Mouse (Mus musculus) intestine, postnatal 0 days (tissue): ENCODE results near the gene Ccnk. TPM values are rescaled to one million over a fixed set of nuclear protein-coding genes. Genes with fewer than 3 reads are reported as not detected.

Experiments used
- ATAC-seq: fragments of 200-750 bp; cut with Nextera tagmentation; 2 replicates; pipeline ENCODE4 v1.8.0; 2017; ENCODE audit warnings: mild to moderate bottlenecking, moderate TSS enrichment, moderate library complexity
- H3K27ac ChIP-seq: fragments of 300-500 bp; sonication (generic); 2 replicates; pipeline ENCODE4 v1.5.1; 2014; ENCODE audit warnings: mild to moderate bottlenecking, low read depth, low read length, moderate library complexity
- H3K27me3 ChIP-seq: fragments of 300-500 bp; sonication (generic); replicated peaks from 2 replicates; pipeline ENCODE4 v1.6.1; 2014; ENCODE audit warnings: low read length, mixed read lengths; ENCODE audit not compliant: control insufficient read depth, insufficient read depth
- H3K36me3 ChIP-seq: fragments of 300-500 bp; sonication (generic); 2 replicates; pipeline ENCODE4 v1.6.1; 2014; ENCODE audit warnings: mild to moderate bottlenecking, moderate library complexity; ENCODE audit not compliant: control insufficient read depth, insufficient read depth
- H3K4me1 ChIP-seq: fragments of 300-500 bp; sonication (generic); replicated peaks from 2 replicates; pipeline ENCODE4 v1.6.1; 2014; ENCODE audit warnings: antibody characterized with exemption, low read length, mixed read lengths; ENCODE audit not compliant: control insufficient read depth, insufficient read depth
- H3K4me2 ChIP-seq: fragments of 300-500 bp; sonication (generic); replicated peaks from 2 replicates; pipeline ENCODE4 v1.6.1; 2014; ENCODE audit warnings: low read depth, mild to moderate bottlenecking, moderate library complexity
- H3K4me3 ChIP-seq: fragments of 300-500 bp; sonication (generic); 2 replicates; pipeline ENCODE4 v1.5.1; 2014; ENCODE audit warnings: low read depth, low read length
- H3K9ac ChIP-seq: fragments of 300-500 bp; sonication (generic); 2 replicates; pipeline ENCODE4 v1.6.1; 2014; ENCODE audit warnings: mild to moderate bottlenecking, low read depth, low read length
- H3K9me3 ChIP-seq: fragments of 300-500 bp; sonication (generic); 2 replicates; pipeline ENCODE4 v1.6.1; 2016; ENCODE audit warnings: mixed run types; ENCODE audit not compliant: control insufficient read depth
- CTCF ChIP-seq: sonication (generic); IDR thresholded peaks from 2 replicates; pipeline ENCODE4 v1.5.1; 2016; ENCODE audit warnings: low read depth, mild to moderate bottlenecking, control low read depth, antibody characterized with exemption, moderate library complexity
- WGBS: fragments of 180-500 bp; shearing (Covaris S2); extraction: QIAGEN DNeasy Blood & Tissue Kit; methylation state at CpG from one replicate; pipeline ENCODE4 v1.1.7; 2014; 5-methylcytosine and 5-hydroxymethylcytosine counted together
- polyA plus RNA-seq: library from polyadenylated mRNA; unstranded; fragments of >200 nt; fragmentation: Nextera tagmentation; extraction: Ambion mirVana; gene quantifications from 2 replicates; pipeline ENCODE4 v1.2.1, GENCODE M21; 2015

Gene Ccnk
- polyA plus RNA-seq, 1 experiment from 2014 or later, result 3.0 TPM

DNA sequence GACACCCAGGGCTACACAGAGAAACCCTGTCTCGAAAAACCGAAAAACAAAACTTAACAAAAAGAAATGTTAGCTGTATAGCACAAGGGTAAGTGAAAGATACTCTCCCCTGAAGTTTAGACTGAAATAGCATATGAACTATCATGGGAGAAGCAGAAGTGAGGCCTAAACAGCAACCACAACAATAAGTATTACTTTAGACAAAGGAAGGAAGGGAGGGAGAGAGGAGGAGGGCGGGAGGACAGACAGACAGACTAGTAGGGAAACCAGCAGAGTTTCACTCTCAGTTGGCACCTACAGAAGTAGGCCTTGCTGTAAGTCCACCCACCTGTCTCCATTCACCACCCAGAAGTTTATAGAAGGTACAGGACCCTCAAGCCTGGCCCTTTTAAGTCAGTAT is 8.9 kb upstream of the Ccnk start:
- Histone ChIP-seq H3K27me3 (no peaks in the 10 kb centered on the region), H3K9ac (no peak overlapping the region), H3K27ac (no peak overlapping the region), H3K4me3 (no peak overlapping the region), H3K36me3 (no peaks in the 10 kb centered on the region), H3K4me2 (no peak overlapping the region), H3K4me1 (peaks cover 6% of the 10 kb centered on the region; the same call in 1 of the 2 replicates), H3K9me3 (no peaks in the 10 kb centered on the region)
- 92% methylated on average over 3 of the region's 3 CpGs for WGBS
- TF ChIP-seq CTCF, result no peak
- ATAC-seq, result no peak

DNA sequence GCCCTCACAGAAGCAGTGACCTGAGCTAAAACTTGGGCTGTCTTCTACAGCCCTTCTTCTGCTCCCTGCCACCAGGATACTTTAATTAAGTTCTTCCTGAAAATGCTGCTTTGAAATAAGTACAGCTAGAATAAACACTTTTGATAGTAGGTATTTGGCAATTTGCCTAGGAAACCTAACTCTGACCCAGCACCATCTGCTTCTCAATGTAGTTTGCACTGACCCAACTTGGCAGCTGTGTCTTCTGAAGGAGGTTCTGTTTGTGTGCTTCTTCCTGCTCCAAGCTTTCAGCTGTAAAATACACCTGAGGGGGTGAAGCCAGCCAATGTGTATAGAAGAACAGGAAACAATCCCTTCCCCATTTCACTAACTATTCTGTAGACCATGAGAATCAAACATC is 8.0 kb upstream of the Ccnk start:
- Histone ChIP-seq H3K4me3 (no peak overlapping the region), H3K27me3 (no peaks in the 10 kb centered on the region), H3K4me1 (peaks cover 6% of the 10 kb centered on the region; the same call in 1 of the 2 replicates), H3K9ac (no peak overlapping the region), H3K36me3 (no peaks in the 10 kb centered on the region), H3K4me2 (no peak overlapping the region), H3K9me3 (no peaks in the 10 kb centered on the region), H3K27ac (no peak overlapping the region)
- TF ChIP-seq CTCF, result no peak
- ATAC-seq, result no peak

DNA sequence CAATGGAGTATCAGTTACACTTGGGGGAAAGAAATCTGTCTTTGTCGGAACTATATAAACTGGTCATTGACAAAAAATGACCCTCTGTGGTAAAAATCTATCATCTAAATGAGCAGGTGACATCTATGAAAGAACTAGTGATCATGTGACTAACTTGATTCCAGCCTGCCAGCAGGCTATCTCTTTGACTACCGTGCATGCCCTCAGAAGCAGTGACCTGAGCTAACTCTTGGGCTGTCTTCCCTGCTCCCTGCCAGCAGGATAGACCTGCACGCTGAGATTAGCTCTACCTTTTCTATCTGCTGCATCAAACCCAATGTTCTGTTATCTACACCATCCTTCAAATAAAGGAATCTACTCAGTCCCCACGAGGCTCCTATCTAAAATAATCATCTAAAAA is 6.7 kb upstream of the Ccnk start:
- TF ChIP-seq CTCF, result no peak
- Histone ChIP-seq H3K4me3 (no peak overlapping the region), H3K36me3 (no peaks in the 10 kb centered on the region), H3K4me1 (peaks cover 6% of the 10 kb centered on the region; the same call in 1 of the 2 replicates), H3K27me3 (no peaks in the 10 kb centered on the region), H3K27ac (no peak overlapping the region), H3K4me2 (no peak overlapping the region), H3K9ac (no peak overlapping the region), H3K9me3 (no peaks in the 10 kb centered on the region)
- WGBS, result 52% methylated on average over 4 of the region's 4 CpGs
- no peak for ATAC-seq

DNA sequence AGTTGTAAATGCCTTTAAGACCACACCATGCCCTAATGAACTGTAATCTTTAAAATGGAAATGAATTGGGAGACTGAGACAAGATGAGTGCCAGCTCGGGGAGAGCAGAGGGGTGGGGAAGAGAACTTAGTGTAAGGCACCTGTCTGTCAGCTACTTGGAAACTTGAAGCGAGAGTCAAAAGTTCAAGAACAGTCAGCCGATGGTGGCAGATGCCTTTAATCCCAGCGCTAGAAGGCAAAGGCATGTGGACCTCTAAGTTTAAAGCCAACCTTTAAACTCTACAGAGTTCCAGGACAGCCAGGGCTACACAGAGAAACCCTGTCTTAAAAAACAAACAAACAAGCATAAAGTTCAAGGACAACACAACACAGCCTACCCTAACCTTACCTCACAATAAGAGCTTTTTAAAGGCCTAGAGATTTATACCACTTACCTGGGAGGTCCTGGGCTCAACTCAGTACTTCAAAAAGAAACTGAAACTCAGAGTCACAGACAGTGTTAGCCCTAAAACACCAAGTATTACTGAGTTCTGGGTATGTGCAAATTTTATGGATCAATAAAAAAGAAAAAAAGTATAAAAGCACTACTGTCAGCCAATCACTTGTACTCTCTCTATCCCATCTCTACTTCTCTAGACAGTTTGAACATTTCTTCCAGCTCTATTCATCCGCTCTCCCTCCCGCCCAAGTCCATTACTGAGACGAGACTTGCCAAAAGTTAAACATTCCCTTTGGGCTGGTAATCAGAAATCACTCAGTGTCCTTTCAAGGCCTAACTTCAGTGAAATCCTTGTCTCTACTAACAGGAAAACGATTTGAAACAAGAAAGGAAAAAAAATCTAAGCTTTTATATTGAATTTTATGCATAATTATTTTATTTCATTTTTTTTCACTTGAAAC is 4.5 kb upstream of the Ccnk start:
- Histone ChIP-seq H3K27me3 (no peaks in the 10 kb centered on the region), H3K4me1 (0 out of 2 replicates have a peak, but pooled peaks cover 3% of the 10 kb centered on the region), H3K27ac (0 out of 2 replicates have a peak overlapping the region, but pooled peaks have one; percentile 15), H3K4me3 (peak overlapping the region; percentile 22; the same call in 1 of the 2 replicates), H3K9me3 (no peaks in the 10 kb centered on the region), H3K9ac (no peak overlapping the region), H3K36me3 (no peaks in the 10 kb centered on the region), H3K4me2 (peak overlapping the region; percentile 43)
- ATAC-seq, result no peak
- TF ChIP-seq CTCF, result no peak
- WGBS, result 34% methylated on average over 8 of the region's 8 CpGs

DNA sequence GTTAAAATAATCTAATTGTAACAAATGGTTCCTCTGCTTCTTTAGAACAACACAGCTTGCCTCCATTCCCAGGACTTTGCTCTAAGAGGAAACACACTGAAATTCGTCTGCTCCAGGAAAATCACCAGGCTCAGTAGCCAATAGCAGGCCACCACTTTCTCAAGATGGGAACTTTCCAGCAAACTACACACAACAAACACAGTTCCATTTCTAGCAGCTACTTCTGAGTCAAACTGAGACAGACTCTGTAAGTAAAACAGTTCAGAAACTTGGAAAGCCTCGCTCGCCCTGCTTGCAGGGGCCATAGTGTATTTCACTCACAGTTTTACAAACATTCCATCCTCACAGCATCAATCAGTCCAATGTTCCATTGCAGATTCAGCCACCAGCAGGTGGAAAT is 3.0 kb upstream of the Ccnk start:
- Histone ChIP-seq H3K9ac (no peak overlapping the region), H3K9me3 (no peaks in the 10 kb centered on the region), H3K4me3 (no peak overlapping the region), H3K4me1 (0 out of 2 replicates have a peak, but pooled peaks cover 3% of the 10 kb centered on the region), H3K36me3 (no peaks in the 10 kb centered on the region), H3K27me3 (no peaks in the 10 kb centered on the region), H3K27ac (no peak overlapping the region; the same call in 1 of the 2 replicates), H3K4me2 (no peak overlapping the region)
- ATAC-seq, result no peak
- no peak for TF ChIP-seq CTCF
- 56% methylated on average over 3 of the region's 3 CpGs for WGBS

DNA sequence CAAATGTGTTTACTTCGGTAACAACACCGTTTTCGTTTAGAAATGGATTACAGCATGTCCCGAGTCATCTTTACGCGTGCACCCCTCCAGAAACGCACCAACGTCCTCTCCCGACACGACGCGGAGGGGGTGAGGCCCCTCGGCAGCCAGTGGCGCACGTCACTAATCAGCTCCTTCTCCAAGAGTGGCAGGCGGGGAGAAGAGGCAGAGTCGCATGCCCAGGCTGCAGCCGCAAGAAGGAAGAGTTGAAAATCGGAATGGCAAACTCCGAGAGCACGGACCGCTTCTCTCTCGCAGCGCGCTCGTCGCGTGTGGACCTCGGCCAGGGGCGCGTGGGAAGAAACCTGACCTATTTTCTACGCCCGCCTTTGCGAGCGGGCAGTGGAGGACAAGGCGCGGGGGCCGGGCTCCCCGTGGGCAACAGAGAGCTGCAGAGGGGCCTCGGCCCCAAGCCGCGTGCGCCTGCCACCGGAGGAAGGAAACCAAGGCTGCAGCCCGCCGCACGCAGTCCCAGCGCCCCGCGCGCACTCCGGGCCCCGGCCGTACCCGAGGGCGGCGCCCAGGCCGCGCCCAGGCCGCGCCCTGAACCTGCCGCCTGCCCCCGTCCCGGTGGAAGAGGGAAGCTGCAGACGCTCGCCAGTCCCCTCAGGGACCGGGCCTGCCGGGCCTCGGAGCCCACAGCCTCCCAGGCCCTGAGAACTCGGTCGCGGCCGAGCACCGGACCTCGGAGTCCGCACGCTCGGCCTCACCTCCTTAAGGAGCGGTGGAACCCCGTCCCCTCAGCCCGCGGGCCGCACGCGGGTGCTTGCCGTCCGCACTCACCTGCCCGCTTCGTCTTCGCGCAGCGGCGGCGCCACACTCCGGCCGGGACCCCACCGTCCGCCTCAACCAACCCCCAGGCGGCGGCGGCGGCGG is 791 bp upstream of the Ccnk start:
- Histone ChIP-seq H3K4me2 (peak overlapping the region; percentile 93), H3K36me3 (peaks cover 12% of the 10 kb centered on the region), H3K9ac (peak overlapping the region; percentile 98), H3K4me3 (peak overlapping the region; percentile 97), H3K4me1 (0 out of 2 replicates have a peak, but pooled peaks cover 3% of the 10 kb centered on the region), H3K27ac (peak overlapping the region; percentile 99), H3K27me3 (no peaks in the 10 kb centered on the region), H3K9me3 (no peaks in the 10 kb centered on the region)
- under 1% methylated on average over 88 of the region's 103 CpGs for WGBS
- TF ChIP-seq CTCF, result no peak
- peak; percentile 65 for ATAC-seq
